Mouse (Mus musculus): ENCODE measurements around the gene Gpx3.
"Not testable (repeated sequence)": the region's sequence is repeated elsewhere in the genome, so short reads cannot be mapped to it uniquely, and the experiment has no call there.

The Gpx3 gene

DNA sequence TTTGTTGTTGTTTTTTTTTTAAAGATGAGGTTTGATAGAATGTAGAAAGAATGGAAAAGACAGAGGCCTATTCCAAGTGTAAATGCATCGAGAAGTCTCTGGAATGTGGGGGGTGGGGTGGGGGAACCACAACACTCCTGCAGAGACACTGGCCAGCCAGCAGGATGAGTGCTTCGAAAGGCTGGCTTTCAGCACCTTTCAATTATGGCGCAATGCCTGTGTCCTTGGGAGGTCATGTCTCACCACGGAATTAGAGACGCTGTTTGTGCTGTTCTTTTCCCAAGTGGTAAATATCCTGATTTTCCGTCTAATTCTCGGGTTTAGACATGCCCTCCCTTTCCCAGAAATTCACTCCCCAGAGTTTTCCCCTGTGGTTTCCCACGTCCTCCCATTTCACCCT, 19.6 kb upstream of the Gpx3 start:
- no peak for DNase-seq

DNA sequence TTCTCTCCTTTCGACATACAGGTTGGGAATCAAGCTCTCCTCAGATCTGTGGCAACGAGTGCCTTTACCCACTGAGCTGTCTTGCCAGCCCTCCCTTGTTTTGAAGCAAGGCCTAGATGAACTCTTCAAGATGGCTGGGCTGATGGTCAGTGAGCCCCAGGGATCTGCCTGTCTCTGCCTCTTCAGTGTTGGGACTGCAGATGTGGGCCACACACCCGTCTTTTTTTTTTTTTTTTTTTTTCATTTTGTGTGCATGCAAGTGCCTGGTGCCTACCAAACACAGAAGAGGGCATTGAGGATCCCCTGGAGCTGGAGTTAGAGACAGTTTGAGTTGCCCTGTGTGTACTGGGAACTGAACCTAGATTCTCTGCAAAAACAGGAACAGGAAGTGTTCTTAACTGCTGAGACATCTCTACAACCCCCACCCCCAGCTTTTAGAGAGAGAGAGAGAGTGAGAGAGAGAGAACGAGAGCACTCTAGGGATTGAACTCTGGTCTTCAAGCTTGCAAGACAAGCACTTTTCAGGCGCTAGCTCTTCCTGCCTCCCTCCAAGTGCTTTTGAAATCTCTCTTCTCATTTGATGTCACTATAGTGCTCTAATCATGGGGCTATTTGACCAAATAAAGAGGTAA, 17.9 kb upstream of the Gpx3 start:
- DNase-seq = no peak

DNA sequence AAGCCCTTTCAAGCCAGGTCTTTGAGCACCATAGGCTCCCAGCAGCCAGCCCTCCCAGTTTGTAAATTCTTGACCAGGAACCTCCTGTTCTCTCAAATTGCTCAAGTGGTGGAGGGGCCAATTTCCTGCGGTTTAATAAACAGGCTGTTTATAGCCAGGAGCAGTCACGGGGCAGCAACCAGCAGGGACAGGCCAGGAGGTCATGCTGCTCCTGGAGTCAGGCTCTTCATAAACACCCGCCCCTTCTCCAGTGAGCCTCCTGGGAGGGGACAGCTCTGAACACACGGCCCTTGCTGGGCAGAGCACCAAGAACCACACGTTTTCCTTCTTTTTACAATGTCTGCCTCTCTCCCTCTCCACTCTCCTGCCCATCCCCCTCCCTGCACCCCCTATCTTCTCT, 17.3 kb upstream of the Gpx3 start:
- no peak for DNase-seq

DNA sequence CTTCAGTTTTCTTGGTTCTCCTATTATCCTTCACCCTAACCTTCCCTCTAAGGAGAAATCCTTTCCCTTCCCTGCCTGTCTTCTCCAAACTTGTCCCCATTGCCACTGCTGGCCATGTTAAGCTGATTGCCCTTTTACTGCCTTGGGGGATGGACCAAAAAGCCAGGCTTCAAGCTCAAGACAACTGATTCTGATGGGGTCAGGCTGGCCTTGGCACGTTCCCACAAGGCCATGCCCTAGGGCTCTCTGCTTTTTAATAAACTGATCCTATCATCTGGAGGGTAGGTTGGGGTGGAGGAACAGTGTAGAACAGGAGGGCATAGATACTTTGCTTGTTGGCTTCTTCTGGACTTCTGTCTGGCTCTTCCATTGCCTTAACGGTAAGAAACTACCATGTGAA, 16.8 kb upstream of the Gpx3 start:
- no peak for DNase-seq

DNA sequence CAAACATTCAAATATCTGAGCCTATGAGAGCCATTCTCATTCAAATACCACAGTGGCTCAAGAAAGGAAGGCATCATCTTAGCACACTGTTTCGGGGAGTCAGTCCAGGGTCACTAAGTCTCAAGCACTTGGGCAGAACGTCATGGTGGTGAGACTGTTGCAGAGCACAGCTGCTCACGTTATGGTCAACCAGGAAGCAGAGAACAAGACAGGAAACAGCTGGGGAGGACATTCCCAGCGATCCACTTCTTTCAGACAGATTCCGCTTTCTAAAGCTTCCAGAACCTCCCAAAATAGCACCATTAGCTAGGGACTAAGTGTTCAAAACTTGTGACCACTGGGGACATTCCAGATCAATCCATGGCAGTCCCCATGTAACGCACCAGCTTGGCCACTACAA, 14.3 kb upstream of the Gpx3 start:
- no peak for DNase-seq

DNA sequence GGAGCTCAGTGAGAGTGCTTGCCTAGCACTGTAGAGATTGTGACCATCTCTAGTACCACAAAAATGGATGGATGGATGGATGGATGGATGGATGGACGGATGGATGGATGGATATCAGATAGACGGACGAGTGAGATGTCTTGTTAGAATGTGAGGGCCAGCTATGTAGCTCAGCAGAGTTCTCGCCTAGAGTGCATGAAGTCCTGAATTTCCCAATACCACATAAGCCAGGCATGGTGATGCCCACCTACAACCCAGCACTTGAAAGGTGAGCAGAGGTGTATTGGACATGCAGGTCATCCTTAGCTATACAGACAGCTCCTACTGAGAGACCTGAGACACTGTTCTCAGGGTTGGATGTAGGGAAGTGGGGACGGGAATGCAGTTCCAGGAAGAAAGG, 10.9 kb upstream of the Gpx3 start:
- no peak for DNase-seq

DNA sequence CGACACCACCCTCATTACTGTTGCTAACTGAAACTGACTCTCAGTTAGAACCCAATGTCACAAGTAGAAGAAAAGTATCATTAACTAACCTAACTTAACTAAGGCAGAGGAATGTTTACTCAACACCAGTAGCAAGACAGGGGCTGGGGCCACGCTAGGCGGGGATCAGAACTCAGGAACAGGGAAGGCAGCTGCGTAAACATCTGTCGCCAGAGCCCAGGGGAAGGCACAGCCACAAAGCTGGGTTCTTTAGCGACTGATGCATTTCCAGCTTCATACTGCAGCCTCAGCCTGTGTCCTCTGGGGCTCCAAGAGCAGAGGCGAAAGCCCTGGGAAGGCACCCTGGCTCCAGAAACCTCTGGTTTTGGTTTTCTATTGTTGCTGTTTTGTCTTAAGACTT, 10.2 kb upstream of the Gpx3 start:
- DNase-seq = no peak

DNA sequence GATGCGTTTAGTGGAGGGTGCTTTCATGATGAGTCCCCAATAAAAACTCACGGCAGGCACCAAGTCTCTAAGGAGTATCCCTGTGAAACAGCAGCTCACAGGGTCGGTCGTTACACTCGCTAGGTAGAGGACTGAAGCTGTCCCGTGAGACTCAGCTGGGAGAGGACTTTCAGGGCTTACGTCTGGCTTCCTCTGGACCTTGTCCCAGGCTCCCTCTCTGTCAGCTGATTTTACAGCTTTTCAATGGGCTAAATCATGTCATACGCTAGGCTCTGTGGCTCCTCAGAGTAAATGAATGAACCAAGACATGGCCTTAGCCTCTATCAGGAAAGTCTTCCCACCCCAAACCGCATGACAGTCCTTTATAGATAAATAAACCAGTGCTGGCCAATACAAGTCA, 7.7 kb upstream of the Gpx3 start:
- DNase-seq = no peak

DNA sequence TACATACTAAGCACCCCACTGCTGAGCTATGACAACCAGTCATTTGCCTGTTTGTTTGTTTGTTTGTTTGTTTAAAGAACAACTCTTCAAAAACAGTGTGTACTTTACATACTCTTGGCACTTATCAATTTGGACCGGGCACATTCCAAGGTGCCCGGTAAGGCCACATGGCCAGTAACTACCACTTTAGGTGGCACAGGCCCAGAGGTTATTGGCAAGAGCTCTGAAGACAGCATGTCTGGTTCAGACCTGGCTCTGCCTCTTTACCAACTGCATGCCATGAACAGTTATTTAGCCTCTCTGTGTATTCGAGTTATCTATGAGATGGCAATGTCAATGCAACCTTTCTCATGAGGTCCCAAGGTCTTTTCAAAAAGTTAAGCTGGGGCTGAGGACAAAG, 5.6 kb upstream of the Gpx3 start:
- not testable (repeated sequence) for DNase-seq

DNA sequence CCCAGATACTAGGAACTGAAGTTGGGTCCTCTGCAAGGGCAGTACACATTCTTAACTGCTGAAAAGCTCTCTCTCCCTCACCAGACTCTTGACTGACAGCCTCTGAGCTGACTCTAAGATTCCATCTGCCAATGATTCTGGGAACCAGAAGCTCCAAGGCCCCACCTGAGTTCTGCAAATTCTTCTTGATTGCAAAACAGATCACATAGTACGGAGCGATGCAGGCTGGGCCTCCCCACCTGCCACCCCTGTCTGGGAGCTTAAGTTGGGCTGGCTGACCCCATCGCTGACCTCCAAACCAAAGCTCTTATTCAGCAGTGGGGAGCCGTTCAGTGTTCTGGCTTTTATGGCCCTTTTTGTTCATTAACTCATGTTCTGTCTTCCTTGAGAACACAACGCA, 4.8 kb upstream of the Gpx3 start:
- no peak for DNase-seq

DNA sequence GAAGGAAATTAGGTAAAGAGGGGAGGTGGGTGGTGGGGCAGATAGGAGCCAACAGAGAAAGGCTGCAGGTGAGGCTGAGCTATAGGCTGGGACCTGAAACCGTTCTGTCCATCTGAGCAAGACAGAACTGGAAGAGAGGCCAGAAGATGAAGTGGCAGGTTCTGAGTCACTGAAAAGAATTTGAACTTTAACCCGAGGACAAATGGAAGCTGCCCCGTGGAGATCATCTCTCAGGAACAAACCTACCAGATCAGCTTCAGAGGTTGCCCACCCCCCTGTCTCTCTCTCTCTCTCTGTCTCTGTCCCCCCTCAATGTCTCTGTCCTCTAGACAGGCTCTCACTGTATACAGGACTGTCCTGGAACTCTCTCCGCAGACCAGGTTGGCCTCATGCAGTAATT, 2.6 kb upstream of the Gpx3 start:
- no peak for DNase-seq

DNA sequence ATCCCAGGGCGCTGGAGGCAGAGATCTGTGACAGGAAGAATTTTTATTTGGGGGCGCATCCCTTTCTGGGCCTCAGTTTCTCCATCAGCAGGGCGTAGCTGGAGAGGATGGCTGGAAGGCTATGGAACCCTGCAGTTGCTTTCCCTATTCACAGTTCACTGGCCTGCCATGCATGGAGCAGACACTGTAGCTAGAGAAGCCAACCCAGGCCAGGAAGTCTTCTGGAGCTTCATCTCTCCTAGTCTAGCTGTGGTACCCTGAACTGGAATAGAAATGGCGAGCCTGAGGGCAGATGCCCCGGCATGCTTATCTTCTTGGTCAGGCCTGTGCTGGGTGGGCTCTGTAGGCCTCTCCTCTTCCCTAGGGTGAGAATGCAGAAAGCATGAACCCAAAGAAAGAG, 1.1 kb downstream of the Gpx3 start:
- DNase-seq = no peak

DNA sequence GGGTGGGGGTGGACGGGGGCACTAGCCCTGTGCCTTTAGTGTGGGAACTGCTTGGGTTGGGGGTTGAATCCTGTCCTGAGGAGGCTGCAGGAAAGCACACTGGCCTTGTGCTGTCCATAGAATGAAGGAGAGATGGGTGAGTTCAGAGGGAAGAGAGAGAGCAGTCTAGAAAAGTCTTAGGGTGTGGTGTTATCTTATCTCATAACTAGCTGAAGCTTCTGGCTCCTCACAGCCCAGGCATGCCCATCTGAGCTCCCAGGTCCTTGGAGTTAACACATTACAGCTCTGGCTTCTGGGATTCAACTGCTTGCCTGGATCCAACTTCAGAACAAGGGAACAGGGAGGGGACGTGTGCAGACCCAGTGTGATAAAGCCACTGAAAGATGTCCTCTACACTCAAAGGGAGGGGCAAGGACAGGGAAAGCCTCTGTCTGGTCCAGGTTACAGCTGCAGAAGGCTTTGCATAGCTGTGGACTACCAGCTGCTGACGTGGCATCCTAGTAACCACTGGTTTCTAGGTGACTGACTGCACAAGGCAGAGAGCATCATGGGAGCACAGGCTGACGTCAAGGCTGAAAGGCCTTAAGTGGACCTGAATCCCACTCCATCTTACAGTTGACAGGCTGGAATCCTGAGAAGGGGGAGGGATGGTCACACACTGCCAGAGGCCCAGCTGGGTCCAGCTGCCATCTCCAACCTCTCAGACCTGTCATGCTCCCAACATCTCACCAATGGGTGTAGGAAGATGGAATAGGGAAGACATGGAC, 1.9 kb downstream of the Gpx3 start:
- no peak for DNase-seq

DNA sequence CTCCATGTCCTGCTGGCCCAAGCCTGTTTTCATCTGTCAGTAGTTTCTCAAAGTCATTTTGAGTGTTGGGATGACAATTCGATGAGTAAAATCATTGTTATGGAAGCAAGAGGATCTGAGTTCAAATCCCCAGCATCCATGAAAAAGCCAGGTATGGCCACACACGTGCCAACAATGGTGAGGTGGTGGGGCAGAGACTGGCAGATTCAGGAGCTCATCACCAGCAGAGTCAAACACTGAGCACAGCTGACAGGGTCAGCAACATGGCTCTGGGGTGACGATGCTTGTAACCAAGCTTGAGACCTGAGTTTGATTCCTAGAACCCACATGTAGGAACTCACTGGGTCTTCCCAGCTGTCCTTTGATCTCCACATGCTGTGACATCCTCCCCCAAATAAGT, 2.8 kb downstream of the Gpx3 start:
- no peak for DNase-seq

DNA sequence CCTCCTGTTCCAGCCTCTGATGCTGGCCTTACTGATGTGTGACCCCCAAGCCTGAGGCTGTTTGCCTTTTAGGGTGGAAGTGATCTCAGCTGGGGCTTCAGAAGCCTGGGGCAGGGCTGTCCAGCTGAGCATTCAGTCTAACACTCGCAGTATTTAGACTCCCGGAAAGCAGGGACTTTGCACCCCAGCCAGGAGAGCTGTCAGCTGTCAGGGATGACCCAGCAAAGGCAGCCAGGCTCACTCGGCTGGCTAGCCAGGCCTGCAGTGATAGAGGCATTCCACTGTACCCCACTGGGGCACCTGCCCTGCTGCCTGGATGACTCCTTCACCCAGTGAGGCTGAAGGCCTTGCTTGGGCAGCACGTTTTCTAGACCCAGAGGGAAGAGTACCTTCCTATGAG, 3.7 kb downstream of the Gpx3 start:
- no peak for DNase-seq

DNA sequence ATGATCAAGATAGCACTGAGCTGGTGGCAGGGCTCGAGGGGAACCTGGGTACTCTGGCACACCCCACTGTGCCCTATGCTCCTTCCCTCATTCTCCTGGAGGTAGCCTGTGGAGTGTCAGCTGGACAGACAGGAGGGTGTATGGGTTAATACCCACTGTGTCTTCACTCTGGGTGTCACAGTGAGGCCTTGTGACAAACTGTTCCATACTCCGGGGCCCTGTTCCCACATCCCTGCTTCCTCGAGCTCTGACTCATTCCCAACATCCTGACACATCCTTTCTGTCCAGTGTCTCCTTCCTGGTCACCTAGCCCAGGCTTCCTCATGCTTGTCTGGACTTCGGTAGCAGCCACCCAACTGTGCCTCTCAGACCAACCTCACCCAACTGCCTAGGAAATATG, 4.2 kb downstream of the Gpx3 start:
- DNase-seq = no peak

DNA sequence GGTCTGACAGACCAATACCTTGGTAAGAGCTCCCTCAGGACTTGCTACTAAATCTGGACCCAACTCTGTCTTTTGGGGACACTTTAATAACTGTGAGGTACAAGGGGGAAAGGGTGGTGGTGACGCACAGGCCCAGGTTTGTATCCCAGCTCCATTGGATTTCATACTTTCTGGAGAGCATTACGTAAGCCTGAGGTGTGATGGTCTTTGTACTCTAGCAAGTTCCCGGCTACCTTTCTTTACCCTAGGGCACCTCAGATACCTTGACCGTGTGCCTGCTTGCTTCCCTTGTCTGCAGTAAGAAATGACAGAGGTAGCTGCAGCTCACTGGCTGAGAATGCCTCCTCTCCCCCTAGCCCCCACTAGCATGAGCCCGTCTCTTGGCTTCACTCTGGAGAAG, 5.0 kb downstream of the Gpx3 start:
- DNase-seq = no peak

DNA sequence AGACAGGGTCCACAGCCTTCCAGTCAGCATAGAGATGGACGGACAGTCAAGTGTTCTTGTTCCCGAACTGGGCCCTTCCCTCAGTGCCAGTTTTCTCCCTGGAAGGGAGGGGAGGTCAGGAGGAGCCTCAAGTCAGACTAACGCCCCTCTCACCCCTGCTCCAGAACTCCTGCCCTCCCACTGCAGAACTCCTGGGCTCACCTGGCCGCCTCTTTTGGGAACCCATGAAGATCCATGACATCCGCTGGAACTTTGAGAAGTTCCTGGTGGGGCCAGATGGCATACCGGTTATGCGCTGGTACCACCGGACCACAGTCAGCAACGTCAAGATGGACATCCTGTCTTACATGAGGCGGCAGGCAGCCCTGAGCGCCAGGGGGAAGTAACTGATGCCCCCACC, 7.0 kb downstream of the Gpx3 start:
- DNase-seq = no peak

DNA sequence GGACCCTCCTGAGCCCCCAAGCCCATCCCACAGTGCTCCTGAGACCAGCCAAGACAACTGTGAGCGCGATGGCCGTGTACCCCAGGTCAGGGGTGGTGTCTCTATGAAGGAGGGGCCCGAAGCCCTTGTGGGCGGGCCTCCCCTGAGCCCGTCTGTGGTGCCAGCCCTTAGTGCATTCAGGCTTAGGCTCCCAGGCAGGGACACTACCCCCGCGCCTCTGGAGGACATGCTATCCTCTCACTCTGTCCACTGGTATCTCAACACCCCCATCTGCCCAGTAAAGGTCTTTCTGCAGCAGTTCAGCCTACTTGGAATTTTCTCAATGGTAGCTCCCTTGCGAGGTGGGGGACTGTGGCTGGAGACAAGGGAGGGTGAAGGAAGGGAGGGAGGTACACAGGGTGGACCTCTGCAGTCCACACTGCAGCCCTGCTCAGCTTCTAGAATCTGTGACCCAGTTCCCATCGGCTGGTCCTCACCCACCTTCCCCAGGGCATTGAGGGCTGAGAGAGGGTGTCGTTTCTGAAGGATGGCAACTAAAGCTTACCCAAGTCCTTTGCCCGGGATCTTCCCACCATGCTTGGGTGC, 7.9 kb downstream of the Gpx3 start:
- DNase-seq = no peak

DNA sequence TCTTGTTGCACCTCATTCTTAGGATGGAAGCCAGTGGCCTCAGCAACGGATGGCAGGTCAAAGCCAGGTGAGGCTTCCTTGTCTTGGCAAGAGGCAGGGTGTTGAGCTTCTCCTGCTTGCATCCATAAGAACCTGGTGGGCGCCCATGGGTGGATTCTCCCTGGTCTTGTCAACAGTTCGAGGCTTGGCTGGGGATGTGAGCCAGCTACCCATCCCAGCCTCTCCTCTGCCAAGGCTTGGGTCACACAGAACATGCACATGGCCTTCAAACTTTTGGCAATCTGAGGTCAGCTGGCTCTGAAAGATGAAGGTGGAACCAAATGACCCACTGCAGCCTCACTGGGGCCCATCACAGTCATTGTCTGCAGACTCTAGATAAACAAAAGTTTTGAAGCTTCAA, 8.9 kb downstream of the Gpx3 start:
- no peak for DNase-seq

DNA sequence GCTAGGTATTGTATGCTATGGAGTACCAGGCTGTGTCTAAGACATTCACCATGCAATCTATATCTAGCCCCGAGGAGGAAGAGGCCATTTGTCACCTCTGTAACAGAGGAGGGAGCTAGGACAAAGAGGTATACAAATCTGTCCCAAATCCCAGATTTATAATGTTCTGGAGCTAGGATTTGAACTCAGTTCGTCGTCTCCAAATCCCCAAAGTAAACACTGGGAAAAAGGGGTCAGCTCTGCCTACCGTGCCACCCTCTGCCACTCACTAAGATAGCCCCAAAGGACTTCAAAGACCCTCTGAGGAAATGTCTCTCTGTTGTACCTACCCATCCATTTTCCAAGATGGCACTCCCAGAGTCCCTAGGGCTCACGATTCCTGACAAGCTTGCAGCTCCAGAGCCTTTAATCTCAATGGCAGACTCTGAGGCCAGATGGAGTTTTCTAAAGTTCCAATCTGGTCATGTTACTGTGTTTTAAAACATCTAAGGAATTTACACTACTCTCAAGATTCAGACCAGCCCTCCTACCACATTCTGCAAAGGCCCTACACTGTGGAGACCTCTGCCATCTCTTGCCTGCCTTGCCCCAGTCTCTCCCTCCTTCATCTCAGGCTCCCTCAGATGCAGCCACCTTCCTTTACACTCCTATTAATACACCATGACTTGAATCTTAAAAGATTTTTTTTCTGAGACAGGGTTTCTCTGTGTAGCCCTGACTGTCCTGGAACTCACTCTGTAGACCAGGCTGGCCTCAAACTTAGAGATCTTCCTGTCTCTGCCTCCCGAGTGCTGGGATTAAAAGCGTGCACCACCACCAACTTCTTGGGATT, 9.6 kb downstream of the Gpx3 start:
- no peak for DNase-seq

DNA sequence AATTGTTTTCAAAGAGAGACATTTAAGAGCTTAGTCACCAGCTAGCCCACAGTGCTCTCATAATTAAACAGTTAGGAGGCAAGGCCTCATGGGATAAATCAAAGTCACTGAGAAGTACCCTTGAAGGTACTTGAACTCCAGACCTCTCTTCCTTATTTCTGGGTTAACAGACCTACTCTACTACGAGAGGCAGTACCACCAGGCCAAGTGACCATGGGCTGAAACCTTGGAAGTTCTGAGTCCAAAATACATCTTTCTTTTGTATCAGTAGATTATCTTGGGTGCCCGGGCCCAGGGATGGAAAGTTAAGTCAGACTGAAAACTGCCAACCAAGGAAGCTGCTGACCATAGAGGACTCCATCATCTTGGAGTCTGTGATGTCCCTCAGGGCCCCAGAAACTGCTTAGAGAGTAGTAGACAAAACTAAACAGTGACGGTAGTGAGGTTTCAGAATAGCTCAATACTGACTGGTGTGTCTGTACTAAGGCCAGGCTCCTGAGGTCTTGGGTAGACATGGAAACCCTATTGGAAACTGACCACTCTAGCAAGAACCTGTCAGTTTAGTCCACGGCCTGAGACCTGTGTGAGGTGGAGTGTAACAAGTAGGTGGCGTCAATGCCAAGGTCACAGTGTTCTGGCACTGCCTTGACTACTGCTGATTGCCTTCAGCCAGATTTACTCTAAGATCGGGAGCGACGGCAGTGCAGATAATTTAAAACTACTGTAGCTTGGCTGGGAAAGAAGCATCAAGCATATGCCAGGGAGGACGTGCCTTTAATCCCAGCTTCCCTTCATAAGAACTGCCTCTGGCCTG, 10.5 kb downstream of the Gpx3 start:
- no peak for DNase-seq

DNA sequence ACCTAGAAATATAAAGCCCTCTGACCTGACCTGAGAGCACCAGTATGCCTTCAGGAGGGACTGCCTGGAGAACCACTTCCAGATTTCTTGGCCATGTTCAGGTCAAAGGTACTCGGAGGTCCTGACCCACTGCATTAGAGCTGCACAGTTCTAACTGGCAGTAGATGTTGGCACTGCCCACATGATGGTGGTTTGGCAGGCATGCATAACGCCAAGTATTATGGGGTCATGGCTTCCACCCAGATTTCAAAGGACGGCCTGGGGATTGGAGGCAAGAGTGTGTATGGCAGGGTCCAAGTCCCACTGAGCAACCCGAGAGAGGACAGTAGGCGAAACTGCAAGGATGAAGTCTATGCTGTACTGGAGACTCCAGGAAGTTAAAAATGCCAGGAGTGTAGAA, 11.6 kb downstream of the Gpx3 start:
- no peak for DNase-seq

Data from right cerebral cortex, postnatal 14 days (tissue).